Mouse (Mus musculus): ENCODE measurements around the gene Gprc5b. TPM values are rescaled to one million over a fixed set of nuclear protein-coding genes. Genes with fewer than 3 reads are reported as not detected.

The Gprc5b gene
- polyA plus RNA-seq, 1 experiment from 2014 or later = 3.0 TPM

- no peak overlapping the region for H3K27ac ChIP-seq
- no peak for DNase-seq (ENCODE audit: low spot score)
- no peaks in the 10 kb centered on the region for H3K9me3 ChIP-seq
- H3K4me3 ChIP-seq = no peak overlapping the region
- no peaks in the 10 kb centered on the region for H3K36me3 ChIP-seq
- 27% methylated on average over 7 of the region's 7 CpGs for WGBS
- H3K27me3 ChIP-seq (ENCODE audit: insufficient read depth, poor library complexity, severe bottlenecking) = 0 out of 2 replicates have a peak, but pooled peaks cover 4% of the 10 kb centered on the region
- H3K4me1 ChIP-seq = peaks cover 6% of the 10 kb centered on the region; the same call in 1 of the 2 replicates
These were observed 29.8 kb downstream of the Gprc5b start for GRCm38 (mm10) chr7:118965198-118965597.

GRCm38 (mm10) chr7:118964777-118965176 lies 30.2 kb downstream of the Gprc5b start:
- 0% methylated on average over 3 of the region's 3 CpGs for WGBS
- Histone ChIP-seq H3K27me3 (ENCODE audit: insufficient read depth, poor library complexity, severe bottlenecking) (0 out of 2 replicates have a peak, but pooled peaks cover 4% of the 10 kb centered on the region), H3K4me3 (no peak overlapping the region), H3K36me3 (no peaks in the 10 kb centered on the region), H3K27ac (no peak overlapping the region), H3K9me3 (no peaks in the 10 kb centered on the region), H3K4me1 (peaks cover 10% of the 10 kb centered on the region)
- no peak for DNase-seq (ENCODE audit: low spot score)

GRCm38 (mm10) chr7:118959209-118959608 lies 35.8 kb downstream of the Gprc5b start:
- WGBS = 52% methylated on average over 7 of the region's 7 CpGs

GRCm38 (mm10) chr7:118956616-118957246 lies 38.3 kb downstream of the Gprc5b start:
- WGBS = 69% methylated on average over 4 of the region's 4 CpGs
- Histone ChIP-seq H3K27ac (no peak overlapping the region), H3K4me1 (peaks cover 15% of the 10 kb centered on the region), H3K27me3 (ENCODE audit: insufficient read depth, poor library complexity, severe bottlenecking) (no peaks in the 10 kb centered on the region), H3K9me3 (no peaks in the 10 kb centered on the region), H3K4me3 (no peak overlapping the region), H3K36me3 (no peaks in the 10 kb centered on the region)
- no peak for DNase-seq (ENCODE audit: low spot score)

More at GRCm38 (mm10) chr7:118959209-118959608, 35.8 kb downstream of the Gprc5b start:
- H3K27ac ChIP-seq = peak overlapping the region; percentile 13; the same call in 1 of the 2 replicates
- no peaks in the 10 kb centered on the region for H3K9me3 ChIP-seq
- H3K4me1 ChIP-seq = peaks cover 12% of the 10 kb centered on the region
- H3K4me3 ChIP-seq = no peak overlapping the region
- no peak for DNase-seq (ENCODE audit: low spot score)
- H3K27me3 ChIP-seq (ENCODE audit: insufficient read depth, poor library complexity, severe bottlenecking) = 0 out of 2 replicates have a peak, but pooled peaks cover 4% of the 10 kb centered on the region
- H3K36me3 ChIP-seq = no peaks in the 10 kb centered on the region

- H3K36me3 ChIP-seq = no peaks in the 10 kb centered on the region
- H3K4me3 ChIP-seq = no peak overlapping the region
- no peak for DNase-seq (ENCODE audit: low spot score)
- H3K27ac ChIP-seq = no peak overlapping the region
- H3K9me3 ChIP-seq = no peaks in the 10 kb centered on the region
- peaks cover 13% of the 10 kb centered on the region for H3K4me1 ChIP-seq
- WGBS = 86% methylated on average over 1 of the region's 1 CpGs
- no peaks in the 10 kb centered on the region for H3K27me3 ChIP-seq (ENCODE audit: insufficient read depth, poor library complexity, severe bottlenecking)
These were observed 40.0 kb downstream of the Gprc5b start for GRCm38 (mm10) chr7:118954968-118955367.

- no peak overlapping the region for H3K4me3 ChIP-seq
- no peaks in the 10 kb centered on the region for H3K36me3 ChIP-seq
- H3K9me3 ChIP-seq = no peaks in the 10 kb centered on the region
- 64% methylated on average over 11 of the region's 11 CpGs for WGBS
- no peak for DNase-seq (ENCODE audit: low spot score)
- H3K27me3 ChIP-seq (ENCODE audit: insufficient read depth, poor library complexity, severe bottlenecking) = no peaks in the 10 kb centered on the region
- H3K4me1 ChIP-seq = 0 out of 2 replicates have a peak, but pooled peaks cover 3% of the 10 kb centered on the region
- no peak overlapping the region for H3K27ac ChIP-seq
These were observed 41.3 kb downstream of the Gprc5b start for GRCm38 (mm10) chr7:118953626-118954282.

GRCm38 (mm10) chr7:118949749-118950148 lies 45.3 kb downstream of the Gprc5b start:
- Histone ChIP-seq H3K9me3 (no peaks in the 10 kb centered on the region), H3K27me3 (ENCODE audit: insufficient read depth, poor library complexity, severe bottlenecking) (no peaks in the 10 kb centered on the region), H3K4me1 (peaks cover 11% of the 10 kb centered on the region; the same call in 1 of the 2 replicates), H3K27ac (no peak overlapping the region), H3K4me3 (no peak overlapping the region), H3K36me3 (no peaks in the 10 kb centered on the region)
- 74% methylated on average over 7 of the region's 7 CpGs for WGBS
- DNase-seq (ENCODE audit: low spot score) = no peak

GRCm38 (mm10) chr7:118948677-118949282 lies 46.2 kb downstream of the Gprc5b start:
- Histone ChIP-seq H3K4me3 (no peak overlapping the region), H3K27me3 (ENCODE audit: insufficient read depth, poor library complexity, severe bottlenecking) (no peaks in the 10 kb centered on the region), H3K27ac (no peak overlapping the region), H3K36me3 (no peaks in the 10 kb centered on the region), H3K9me3 (no peaks in the 10 kb centered on the region), H3K4me1 (peaks cover 11% of the 10 kb centered on the region; the same call in 1 of the 2 replicates)
- DNase-seq (ENCODE audit: low spot score) = no peak
- WGBS = 69% methylated on average over 2 of the region's 2 CpGs

GRCm38 (mm10) chr7:118947241-118947640 lies 47.8 kb downstream of the Gprc5b start:
- Histone ChIP-seq H3K9me3 (no peaks in the 10 kb centered on the region), H3K27me3 (ENCODE audit: insufficient read depth, poor library complexity, severe bottlenecking) (no peaks in the 10 kb centered on the region), H3K36me3 (no peaks in the 10 kb centered on the region), H3K4me3 (no peak overlapping the region), H3K4me1 (peaks cover 13% of the 10 kb centered on the region), H3K27ac (no peak overlapping the region)
- DNase-seq (ENCODE audit: low spot score) = no peak
- WGBS = 58% methylated on average over 3 of the region's 3 CpGs

- no peaks in the 10 kb centered on the region for H3K9me3 ChIP-seq
- no peak overlapping the region for H3K27ac ChIP-seq
- H3K36me3 ChIP-seq = no peaks in the 10 kb centered on the region
- no peak for DNase-seq (ENCODE audit: low spot score)
- WGBS = 13% methylated on average over 2 of the region's 2 CpGs
- no peak overlapping the region for H3K4me3 ChIP-seq
- no peaks in the 10 kb centered on the region for H3K27me3 ChIP-seq (ENCODE audit: insufficient read depth, poor library complexity, severe bottlenecking)
- peaks cover 13% of the 10 kb centered on the region for H3K4me1 ChIP-seq
These were observed 50.1 kb downstream of the Gprc5b start for GRCm38 (mm10) chr7:118944884-118945283.

GRCm38 (mm10) chr7:118943170-118943569 lies 51.8 kb downstream of the Gprc5b start:
- WGBS = 59% methylated on average over 7 of the region's 7 CpGs
- no peak overlapping the region for H3K27ac ChIP-seq
- no peaks in the 10 kb centered on the region for H3K36me3 ChIP-seq
- DNase-seq (ENCODE audit: low spot score) = no peak
- no peaks in the 10 kb centered on the region for H3K9me3 ChIP-seq
- H3K4me1 ChIP-seq = peaks cover 13% of the 10 kb centered on the region
- H3K27me3 ChIP-seq (ENCODE audit: insufficient read depth, poor library complexity, severe bottlenecking) = no peaks in the 10 kb centered on the region
- no peak overlapping the region for H3K4me3 ChIP-seq

- H3K36me3 ChIP-seq = no peaks in the 10 kb centered on the region
- no peak overlapping the region for H3K27ac ChIP-seq
- DNase-seq (ENCODE audit: low spot score) = no peak
- no peaks in the 10 kb centered on the region for H3K9me3 ChIP-seq
- no peak overlapping the region for H3K4me3 ChIP-seq
- H3K27me3 ChIP-seq (ENCODE audit: insufficient read depth, poor library complexity, severe bottlenecking) = no peaks in the 10 kb centered on the region
- WGBS = 75% methylated on average over 3 of the region's 3 CpGs
- peaks cover 20% of the 10 kb centered on the region for H3K4me1 ChIP-seq
These were observed 52.7 kb downstream of the Gprc5b start for GRCm38 (mm10) chr7:118942297-118942696.

All from heart, embryonic 10.5 days (tissue).